22 mouse cellular contexts compared by ENCODE assay signal in genomic region chr13:97847561-97847960, GRCm38 (mm10).
DNase-seq lines count a peak whose midpoint lies in the region; ATAC-seq and TF ChIP-seq lines count a peak whose summit lies in the region.
"Had no signal": no experiment of that assay in that cellular context is flagged by ENCODE, and none has a peak within 500 bp of the region (broad histone marks: within the 10 kb centered on the region; RNA-seq: fewer than 3 reads in every experiment).

No protein-coding gene starts in this region.

- peak overlapping the region; percentile 48 for H3K27ac ChIP-seq in gastrocnemius, adult 2 months
- H3K27ac ChIP-seq in heart, embryonic 10.5 days = no peak overlapping the region
- H3K27ac ChIP-seq in heart, adult 2 months = peak overlapping the region; percentile 58

- no peak for TF ChIP-seq POLR2A in heart, adult 2 months (IDR thresholded peaks at IDR 0.05; ENCODE audit: insufficient read depth, low read depth, low read length)

- H3K36me3 ChIP-seq in heart, embryonic 10.5 days = no peaks in the 10 kb centered on the region
- H3K36me3 ChIP-seq in heart, adult 2 months (ENCODE audit: control insufficient read depth, insufficient read depth, low read length) = no peaks in the 10 kb centered on the region
- no peaks in the 10 kb centered on the region for H3K36me3 ChIP-seq in megakaryocyte, embryonic 14.5 days (replicated peaks; ENCODE audit: low read length)
- H3K36me3 ChIP-seq: G1E had no signal

- H3K4me3 ChIP-seq in gastrocnemius, adult 2 months = no peak overlapping the region
- no peak overlapping the region for H3K4me3 ChIP-seq in heart, embryonic 10.5 days
- H3K4me3 ChIP-seq in heart, adult 2 months = no peak overlapping the region
- peak overlapping the region; percentile 50 for H3K4me3 ChIP-seq in megakaryocyte, embryonic 14.5 days (replicated peaks)

- no peaks in the 10 kb centered on the region for H3K27me3 ChIP-seq in heart, embryonic 10.5 days (ENCODE audit: insufficient read depth, poor library complexity, severe bottlenecking)
- H3K27me3 ChIP-seq in heart, adult 2 months (ENCODE audit: control insufficient read depth, insufficient read depth, low read length) = no peaks in the 10 kb centered on the region
- H3K27me3 ChIP-seq in megakaryocyte, embryonic 14.5 days (replicated peaks) = peaks cover 3% of the 10 kb centered on the region
- H3K27me3 ChIP-seq: CH12.LX, Patski had no signal

- 87% methylated on average over 6 of the region's 6 CpGs for WGBS in heart, embryonic 10.5 days
- WGBS in heart, adult 2 months = 89% methylated on average over 6 of the region's 6 CpGs

- no peaks in the 10 kb centered on the region for H3K9me3 ChIP-seq in heart, embryonic 10.5 days
- peaks cover 9% of the 10 kb centered on the region for H3K9me3 ChIP-seq in megakaryocyte, embryonic 14.5 days

- peaks cover 3% of the 10 kb centered on the region; the same call in 1 of the 2 replicates for H3K4me1 ChIP-seq in heart, embryonic 10.5 days
- H3K4me1 ChIP-seq in heart, adult 2 months (ENCODE audit: control insufficient read depth, insufficient read depth, low read length) = no peaks in the 10 kb centered on the region
- peaks cover 16% of the 10 kb centered on the region for H3K4me1 ChIP-seq in megakaryocyte, embryonic 14.5 days

- no peak overlapping the region for H3K9ac ChIP-seq in heart, adult 2 months (ENCODE audit: low read depth, low read length)

- TF ChIP-seq EP300 in heart, adult 2 months (IDR thresholded peaks at IDR 0.05; ENCODE audit: insufficient read depth, low read depth, low read length) = no peak

- intact Hi-C loops in gastrocnemius, adult 2 months (cut with DNase I) = no loop called here
- intact Hi-C loops in gastrocnemius, postnatal 36 days (cut with DNase I) = no loop called here
- intact Hi-C loops in heart, adult 2 months (cut with DNase I) = no loop called here
- intact Hi-C loops in heart, postnatal 14 days (cut with DNase I) = no loop called here

- no peak for TF ChIP-seq CTCF in gastrocnemius, adult 2 months (IDR thresholded peaks at IDR 0.05)
- no peak for TF ChIP-seq CTCF in heart, adult 2 months (IDR thresholded peaks at IDR 0.05)

- DNase-seq in gastrocnemius, adult 2 months = no peak
- no peak for DNase-seq in gastrocnemius, postnatal 36 days
- DNase-seq in heart, adult 11 months = peak; percentile 91
- DNase-seq in heart, embryonic 10.5 days (ENCODE audit: low spot score) = no peak
- DNase-seq in heart, adult 2 months = no peak
- no peak for DNase-seq in heart, postnatal 14 days
- DNase-seq: adrenal gland, adult 2 months; adrenal gland, adult 8-10 months; adrenal gland, postnatal 10 days; adrenal gland, postnatal 14 days; adrenal gland, postnatal 25 days; adrenal gland, postnatal 36 days; B cell, adult 2 months; cerebellum, adult 11 months; cerebellum, adult 11-12 months had no signal

- ATAC-seq in megakaryocyte, adult 5-6 weeks (ENCODE audit: poor library complexity, severe bottlenecking) = no peak
- ATAC-seq: activated CD4-positive, CD25-positive, alpha-beta regulatory T cell, adult 4 months; CD4-positive, CD25-positive, alpha-beta regulatory T cell, adult 4 months; Patski had no signal

- no peaks in the 10 kb centered on the region for H3K79me2 ChIP-seq in heart, adult 2 months (replicated peaks; ENCODE audit: control insufficient read depth, insufficient read depth, low read length)
